ENCODE assay signal across 11 mouse cellular contexts in the genomic region with DNA sequence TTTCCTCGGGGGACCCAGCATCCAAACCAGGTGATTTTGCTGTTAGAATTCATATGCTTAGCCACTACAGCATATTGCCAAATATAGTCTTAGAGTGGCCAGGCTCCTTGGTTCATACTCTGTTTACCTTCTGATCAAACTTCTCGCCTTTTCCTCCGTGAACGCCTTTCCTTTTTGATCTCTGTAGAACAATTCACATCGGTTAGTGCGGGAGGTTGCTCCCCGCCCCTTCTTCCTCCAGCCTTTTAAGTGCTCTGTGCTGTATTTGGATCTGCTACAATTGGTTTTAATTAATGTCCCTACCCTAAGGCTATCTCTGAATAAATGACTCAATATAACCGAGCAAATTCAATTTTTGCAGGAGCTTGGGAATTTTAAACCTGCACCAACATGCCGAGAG. TPM values are rescaled to one million over a fixed set of nuclear protein-coding genes. Genes with fewer than 3 reads are reported as not detected.
A peak's percentile ranks its signal among the peaks of the same experiment; 100 is the strongest.
DNase-seq lines count a peak whose midpoint lies in the region; ATAC-seq lines count a peak whose summit lies in the region.
"Had no signal": no experiment of that assay in that cellular context is flagged by ENCODE, and none has a peak within 500 bp of the region (broad histone marks: within the 10 kb centered on the region; RNA-seq: fewer than 3 reads in every experiment).

No protein-coding gene starts in this region.

- DNase-seq in hindbrain, embryonic 11.5 days (ENCODE audit: low spot score): no peak
- peak; percentile 22 for DNase-seq in thymus, postnatal 25 days
- no peak for DNase-seq in thymus, adult 18-20 months
- DNase-seq in adrenal gland, postnatal 14 days: no peak
- DNase-seq in urinary bladder, postnatal 14 days (ENCODE audit: low spot score): no peak
- DNase-seq: cerebellum, adult 18-20 months; right cerebral cortex, adult 18-20 months had no signal

- H3K36me3 ChIP-seq in hindbrain, embryonic 15.5 days: no peaks in the 10 kb centered on the region
- H3K36me3 ChIP-seq in hindbrain, embryonic 11.5 days (ENCODE audit: control insufficient read depth, insufficient read depth, low read length): no peaks in the 10 kb centered on the region

- 62% methylated on average over 9 of the region's 9 CpGs for WGBS in hindbrain, embryonic 15.5 days
- 69% methylated on average over 9 of the region's 9 CpGs for WGBS in hindbrain, embryonic 11.5 days

- no peak overlapping the region for H3K4me2 ChIP-seq in hindbrain, embryonic 15.5 days
- no peak overlapping the region for H3K4me2 ChIP-seq in hindbrain, embryonic 11.5 days (replicated peaks; ENCODE audit: low read depth, low read length)

- H3K4me3 ChIP-seq in hindbrain, embryonic 15.5 days: no peak overlapping the region
- H3K4me3 ChIP-seq in hindbrain, embryonic 11.5 days (ENCODE audit: low read depth, low read length): no peak overlapping the region

- no peak overlapping the region for H3K9ac ChIP-seq in hindbrain, embryonic 15.5 days
- no peak overlapping the region for H3K9ac ChIP-seq in hindbrain, embryonic 11.5 days (ENCODE audit: low read depth, low read length)

- 0 out of 2 replicates have a peak, but pooled peaks have one; percentile 30 for ATAC-seq in hindbrain, embryonic 15.5 days (ENCODE audit: low FRiP score, low read depth)
- ATAC-seq in hindbrain, embryonic 11.5 days (ENCODE audit: low FRiP score): no peak
- ATAC-seq in inflammation-experienced regulatory T-cells, adult 6 months: peak; percentile 54
- ATAC-seq in megakaryocyte-erythroid progenitor cell, adult 5-6 weeks (replicated peaks; ENCODE audit: low FRiP score, low TSS enrichment, poor library complexity, severe bottlenecking): no peak
- ATAC-seq: intestine, embryonic 16.5 days had no signal

- H3K4me1 ChIP-seq in hindbrain, embryonic 15.5 days (replicated peaks): no peaks in the 10 kb centered on the region
- H3K4me1 ChIP-seq in hindbrain, embryonic 11.5 days (replicated peaks; ENCODE audit: control insufficient read depth, insufficient read depth, low read length): no peaks in the 10 kb centered on the region

- H3K9me3 ChIP-seq in hindbrain, embryonic 15.5 days: no peaks in the 10 kb centered on the region
- no peaks in the 10 kb centered on the region for H3K9me3 ChIP-seq in hindbrain, embryonic 11.5 days (ENCODE audit: control insufficient read depth, low read length)

- no peaks in the 10 kb centered on the region for H3K27me3 ChIP-seq in hindbrain, embryonic 15.5 days
- H3K27me3 ChIP-seq in hindbrain, embryonic 11.5 days (ENCODE audit: control insufficient read depth, insufficient read depth, low read length): no peaks in the 10 kb centered on the region

- no peak overlapping the region for H3K27ac ChIP-seq in hindbrain, embryonic 15.5 days (replicated peaks)
- no peak overlapping the region for H3K27ac ChIP-seq in hindbrain, embryonic 11.5 days (ENCODE audit: low read depth, low read length)

RNA-seq across cellular contexts. Expression of a gene that starts 12.2 kb away (rescaled TPM):
- polyA plus RNA-seq in hindbrain, embryonic 15.5 days (2015; fragmentation: Nextera tagmentation; extraction: Ambion mirVana): 12.1 and 15.4 TPM in 2 replicates
- 9.6 and 15.1 TPM in 2 replicates for polyA plus RNA-seq in hindbrain, embryonic 11.5 days (2014; fragmentation: Nextera tagmentation; extraction: Ambion mirVana)
- polyA plus RNA-seq in inflammation-experienced regulatory T-cells, adult 6 months (2017; shearing (Covaris generic)): 10 to 100 TPM; 72.0 to 92.4 (median 79.4) TPM
- total RNA-seq in adrenal gland, postnatal 14 days (2021): 86.3 and 94.8 TPM in 2 replicates
- 53.5 and 58.6 TPM in 2 replicates for total RNA-seq in megakaryocyte-erythroid progenitor cell, adult 5-6 weeks (2014; fragmentation: Nextera tagmentation)
- 37.7 and 59.4 TPM in 2 replicates for total RNA-seq in megakaryocyte-erythroid progenitor cell, adult 5-6 weeks (2017)

RNA-seq across cellular contexts. Expression of a gene that starts 33.2 kb away (rescaled TPM):
- polyA plus RNA-seq in hindbrain, embryonic 15.5 days (2015; fragmentation: Nextera tagmentation; extraction: Ambion mirVana): 14.6 and 16.8 TPM in 2 replicates
- 21.3 and 25.7 TPM in 2 replicates for polyA plus RNA-seq in hindbrain, embryonic 11.5 days (2014; fragmentation: Nextera tagmentation; extraction: Ambion mirVana)
- polyA plus RNA-seq in inflammation-experienced regulatory T-cells, adult 6 months (2017; shearing (Covaris generic)): 10 to 100 TPM; 21.8 to 24.4 (median 23.1) TPM
- total RNA-seq in adrenal gland, postnatal 14 days (2021): 22.2 and 23.2 TPM in 2 replicates
- total RNA-seq in megakaryocyte-erythroid progenitor cell, adult 5-6 weeks (2014; fragmentation: Nextera tagmentation): 18.0 and 21.7 TPM in 2 replicates
- 40.4 and 61.1 TPM in 2 replicates for total RNA-seq in megakaryocyte-erythroid progenitor cell, adult 5-6 weeks (2017)

Comparison
In these comparisons a context has a peak if more than half of its experiments do, and no peak if none do; other contexts are left out.
1. ATAC-seq: peak in hindbrain, embryonic 15.5 days (single experiment) and inflammation-experienced regulatory T-cells, adult 6 months (single experiment); none in hindbrain, embryonic 11.5 days (single experiment) and megakaryocyte-erythroid progenitor cell, adult 5-6 weeks (single experiment).